Mouse (Mus musculus) gastrocnemius, postnatal 4 days (tissue): ENCODE measurements around the gene Dcaf15. TPM values are rescaled to one million over a fixed set of nuclear protein-coding genes. Genes with fewer than 3 reads are reported as not detected.

Experiments used
- DNase-seq, 2 experiments: peaks; one replicate each; pipeline ENCODE4 v3.0.0; 2021 to 2022; ENCODE audit warnings: low spot score in 2 of 2, mixed read lengths in 2 of 2
- long read RNA-seq, 2 experiments: library from polyadenylated mRNA; stranded (forward); transcript quantifications; one replicate each; pipeline ENCODE4 v2.0.0; 2021
- total RNA-seq, 2 experiments: library from RNA; stranded (reverse); gene quantifications; 2 replicates each; pipeline ENCODE4 v1.2.3; 2021

Dcaf15 gene
- 10 to 100 TPM; 15.6 to 17.5 TPM for total RNA-seq
- long read RNA-seq, experiment 1, transcript Dcaf15-202 (13 exons, 2,199 nt), result major isoform, 5 of 13 reads
- long read RNA-seq, experiment 1, partial matches to known transcripts, result 6 of 13 reads
- long read RNA-seq, experiment 1, other reads (novel, unspliced or antisense), result 2 of 13 reads
- long read RNA-seq, experiment 2, partial matches to known transcripts, result 1 of 8 reads
- long read RNA-seq, experiment 2, other reads (novel, unspliced or antisense), result 3 of 8 reads

GRCm38 (mm10) chr8:84104697-84105609, at the start of gene Dcaf15:
TSS of gene Dcaf15 (minus strand) at chr8:84104768.
- peak; percentile 93 to 99 for DNase-seq

GRCm38 (mm10) chr8:84149181-84149580, 44.6 kb upstream of the Dcaf15 start:
- DNase-seq, result no peak

GRCm38 (mm10) chr8:84148531-84148850, 43.9 kb upstream of the Dcaf15 start:
- no peak for DNase-seq

- DNase-seq, result peak; percentile 78 to 90
These were observed 43.4 kb upstream of the Dcaf15 start, which contains the start of the genes Cc2d1a and 4930432K21Rik for GRCm38 (mm10) chr8:84147769-84148530. TSS of gene Cc2d1a (minus strand) at chr8:84147936. TSS of gene 4930432K21Rik (plus strand) at chr8:84148025.

- DNase-seq, result no peak
These were observed 42.8 kb upstream of the Dcaf15 start for GRCm38 (mm10) chr8:84147324-84147766.

GRCm38 (mm10) chr8:84144636-84145245, 40.2 kb upstream of the Dcaf15 start:
- no peak for DNase-seq

GRCm38 (mm10) chr8:84140838-84141237, 36.3 kb upstream of the Dcaf15 start:
- no peak for DNase-seq

- DNase-seq, result no peak
These were observed 33.3 kb upstream of the Dcaf15 start for GRCm38 (mm10) chr8:84137848-84138247.

- DNase-seq, result no peak
These were observed 27.7 kb upstream of the Dcaf15 start for GRCm38 (mm10) chr8:84132225-84132624.

- no peak for DNase-seq
These were observed 26.2 kb upstream of the Dcaf15 start for GRCm38 (mm10) chr8:84130806-84131205.

- no peak for DNase-seq
These were observed 23.7 kb upstream of the Dcaf15 start for GRCm38 (mm10) chr8:84128277-84128676.

- DNase-seq, result no peak
These were observed 22.8 kb upstream of the Dcaf15 start for GRCm38 (mm10) chr8:84127202-84127901.

- no peak for DNase-seq
These were observed 22.2 kb upstream of the Dcaf15 start for GRCm38 (mm10) chr8:84126742-84127141.

GRCm38 (mm10) chr8:84125656-84126055, 21.1 kb upstream of the Dcaf15 start, which contains the start of gene Podnl1:
TSS of gene Podnl1 (plus strand) at chr8:84125989.
- DNase-seq, result no peak

- DNase-seq, result no peak
These were observed 17.6 kb upstream of the Dcaf15 start for GRCm38 (mm10) chr8:84122151-84122550.

GRCm38 (mm10) chr8:84115646-84116045, 11.1 kb upstream of the Dcaf15 start:
- no peak for DNase-seq

- DNase-seq, result no peak
These were observed 1.9 kb upstream of the Dcaf15 start for GRCm38 (mm10) chr8:84106216-84107040.

GRCm38 (mm10) chr8:84105676-84106075, 1.1 kb upstream of the Dcaf15 start:
- DNase-seq, result no peak

GRCm38 (mm10) chr8:84104221-84104620, 347 bp downstream of the Dcaf15 start:
- DNase-seq, result peak; percentile 44 to 67
